Mouse (Mus musculus) forebrain, embryonic 10.5 days (tissue): ENCODE measurements around the gene Ccdc78. TPM values are rescaled to one million over a fixed set of nuclear protein-coding genes. Genes with fewer than 3 reads are reported as not detected.

Experiments
- microRNA-seq: library from miRNA; unstranded; fragments of <30 nt; microRNA quantifications from one replicate; pipeline ENCODE4, GENCODE M21; 2017
- polyA plus RNA-seq: library from polyadenylated mRNA; unstranded; fragments of >200 nt; fragmentation: Nextera tagmentation; extraction: Ambion mirVana; gene quantifications from 2 replicates; pipeline ENCODE4 v1.2.1, GENCODE M21; 2016

Gene Ccdc78
- polyA plus RNA-seq, 1 experiment from 2014 or later, result 1.4 TPM

Small RNA genes within 50 kb of the gene (microRNA-seq; reads per million reads assigned to microRNA genes)
- gene Gm25083 (not detected), gene Mir3082 (not detected), gene Mir6966 (not detected)

Other genes starting within 250 kb of the Ccdc78 start
- gene Sox8, start 215.9 kb upstream of the Ccdc78 start, polyA plus RNA-seq, result 10.9 and 12.1 TPM in 2 replicates
- 22.0 and 24.0 TPM in 2 replicates for gene Lmf1, start 207.5 kb upstream of the Ccdc78 start, polyA plus RNA-seq
- 0.57 and 0.59 TPM in 2 replicates for gene Gng13, start 69.4 kb upstream of the Ccdc78 start, polyA plus RNA-seq
- gene Chtf18, start 59.2 kb upstream of the Ccdc78 start, polyA plus RNA-seq, result 64.0 and 74.5 TPM in 2 replicates
- gene Rpusd1, start 58.9 kb upstream of the Ccdc78 start, polyA plus RNA-seq, result 22.0 and 24.2 TPM in 2 replicates
- not detected in 2 replicates for gene Mslnl, start 50.5 kb upstream of the Ccdc78 start, polyA plus RNA-seq
- gene Msln, start 32.2 kb upstream of the Ccdc78 start, polyA plus RNA-seq, result not detected in 2 replicates
- 24.9 and 26.1 TPM in 2 replicates for gene Narfl, start 12.8 kb upstream of the Ccdc78 start, polyA plus RNA-seq
- 74.4 and 76.0 TPM in 2 replicates for gene Haghl, start 907 bp upstream of the Ccdc78 start, polyA plus RNA-seq
- gene Fam173a, start 6.3 kb downstream of the Ccdc78 start, polyA plus RNA-seq, result 68.4 and 79.1 TPM in 2 replicates
- 2.4 and 4.0 TPM in 2 replicates for gene AC134908.4, start 9.1 kb downstream of the Ccdc78 start, polyA plus RNA-seq
- 197 and 204 TPM in 2 replicates for gene Metrn, start 10.6 kb downstream of the Ccdc78 start, polyA plus RNA-seq
- gene Fbxl16, start 22.5 kb downstream of the Ccdc78 start, polyA plus RNA-seq, result 7.2 and 7.3 TPM in 2 replicates
- 29.6 and 34.0 TPM in 2 replicates for gene Wdr24, start 37.0 kb downstream of the Ccdc78 start, polyA plus RNA-seq
- 53.9 and 58.7 TPM in 2 replicates for gene Jmjd8, start 42.3 kb downstream of the Ccdc78 start, polyA plus RNA-seq
- gene Stub1, start 46.8 kb downstream of the Ccdc78 start, polyA plus RNA-seq, result 403 TPM in 2 replicates
- gene Rhbdl1, start 50.7 kb downstream of the Ccdc78 start, polyA plus RNA-seq, result 0.93 and 1.3 TPM in 2 replicates
- 1.7 and 2.3 TPM in 2 replicates for gene Gm20683, start 55.2 kb downstream of the Ccdc78 start, polyA plus RNA-seq
- 28.0 and 31.2 TPM in 2 replicates for gene Rhot2, start 58.3 kb downstream of the Ccdc78 start, polyA plus RNA-seq
- 63.3 and 73.0 TPM in 2 replicates for gene Wdr90, start 74.9 kb downstream of the Ccdc78 start, polyA plus RNA-seq
- gene Mcrip2, start 82.2 kb downstream of the Ccdc78 start, polyA plus RNA-seq, result 20.0 and 21.9 TPM in 2 replicates
- 76.7 and 79.1 TPM in 2 replicates for gene Mettl26, start 88.5 kb downstream of the Ccdc78 start, polyA plus RNA-seq
- gene Wfikkn1, start 94.3 kb downstream of the Ccdc78 start, polyA plus RNA-seq, result 4.0 and 4.2 TPM in 2 replicates
- gene Rab40c, start 133.1 kb downstream of the Ccdc78 start, polyA plus RNA-seq, result 29.4 and 30.9 TPM in 2 replicates
- gene Pigq, start 158.4 kb downstream of the Ccdc78 start, polyA plus RNA-seq, result 68.4 and 75.6 TPM in 2 replicates
- gene Nhlrc4, start 158.4 kb downstream of the Ccdc78 start, polyA plus RNA-seq, result 0.89 TPM in 1 of 2 replicates, not detected in the other
- 0.09 and 0.14 TPM in 2 replicates for gene A930017K11Rik, start 166.0 kb downstream of the Ccdc78 start, polyA plus RNA-seq
- gene Capn15, start 199.2 kb downstream of the Ccdc78 start, polyA plus RNA-seq, result 31.8 and 37.0 TPM in 2 replicates